Mouse (Mus musculus) megakaryocyte-erythroid progenitor cell, adult 5-6 weeks (primary cell): ENCODE results near the gene Hhatl. TPM values are rescaled to one million over a fixed set of nuclear protein-coding genes. Genes with fewer than 3 reads are reported as not detected.

Experiments used
- ATAC-seq: replicated peaks from 2 replicates; pipeline ENCODE4 v1.8.0; 2016; ENCODE audit warnings: mild to moderate bottlenecking, inconsistent platforms; ENCODE audit not compliant: severe bottlenecking, poor library complexity, low FRiP score, low TSS enrichment
- total RNA-seq, 2 experiments: library from RNA; stranded (forward) in 1 of 2; stranded (reverse) in 1 of 2; fragments of 200-1000, 215-1000 nt in 1 of 2; fragments of >200 nt in 1 of 2; fragmentation: Nextera tagmentation in 1 of 2; gene quantifications; 2 replicates each; pipeline ENCODE4 v1.2.3; 2014 to 2017

The Hhatl gene
- total RNA-seq, 2 experiments from 2014 or later = not detected

GRCm38 (mm10) chr9:121808511-121808910, 16.2 kb upstream of the Hhatl start:
- ATAC-seq = no peak

DNA sequence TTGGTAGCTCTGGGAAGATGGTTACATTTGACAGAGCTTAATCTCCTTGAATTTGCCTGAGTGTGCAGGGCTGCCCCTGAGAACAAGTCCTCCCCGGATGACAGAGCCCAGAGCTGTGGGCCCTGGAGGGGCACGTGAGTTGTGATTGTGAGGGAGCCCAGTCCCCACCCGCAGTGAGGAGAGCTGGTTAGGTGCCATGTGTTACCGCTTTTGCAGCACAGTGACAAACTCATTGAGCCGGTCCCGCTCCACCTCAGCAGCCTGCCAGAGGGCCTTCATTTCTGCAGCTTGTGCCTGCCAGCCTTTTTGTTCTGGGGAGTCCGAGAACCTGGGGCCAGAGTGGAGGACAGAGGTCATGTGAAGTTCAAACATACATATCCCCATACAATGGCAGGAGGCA, 15.6 kb upstream of the Hhatl start:
- ATAC-seq = no peak

- no peak for ATAC-seq
Observed at GRCm38 (mm10) chr9:121807546-121807945, 15.2 kb upstream of the Hhatl start.

DNA sequence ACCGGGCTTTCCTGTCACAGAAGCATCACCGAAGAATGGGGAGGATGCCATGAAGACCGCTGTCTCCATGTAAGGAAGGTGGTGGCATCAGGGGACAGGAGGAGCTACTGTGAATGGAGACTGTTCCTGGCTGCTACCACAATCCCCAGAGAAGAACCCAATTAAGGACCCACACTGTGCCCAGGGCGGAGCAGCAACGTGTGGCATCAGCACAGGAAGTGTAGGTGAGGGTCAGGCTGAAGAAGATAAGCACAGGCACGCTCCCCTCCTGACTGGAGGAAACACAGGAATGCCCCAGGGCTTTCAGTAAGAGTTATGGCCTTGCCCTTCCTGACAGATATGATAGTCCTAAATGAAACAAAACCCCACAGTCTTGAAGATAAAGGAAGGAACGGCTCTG, 10.4 kb upstream of the Hhatl start:
- peak; percentile 49; the same call in 1 of the 2 replicates for ATAC-seq

DNA sequence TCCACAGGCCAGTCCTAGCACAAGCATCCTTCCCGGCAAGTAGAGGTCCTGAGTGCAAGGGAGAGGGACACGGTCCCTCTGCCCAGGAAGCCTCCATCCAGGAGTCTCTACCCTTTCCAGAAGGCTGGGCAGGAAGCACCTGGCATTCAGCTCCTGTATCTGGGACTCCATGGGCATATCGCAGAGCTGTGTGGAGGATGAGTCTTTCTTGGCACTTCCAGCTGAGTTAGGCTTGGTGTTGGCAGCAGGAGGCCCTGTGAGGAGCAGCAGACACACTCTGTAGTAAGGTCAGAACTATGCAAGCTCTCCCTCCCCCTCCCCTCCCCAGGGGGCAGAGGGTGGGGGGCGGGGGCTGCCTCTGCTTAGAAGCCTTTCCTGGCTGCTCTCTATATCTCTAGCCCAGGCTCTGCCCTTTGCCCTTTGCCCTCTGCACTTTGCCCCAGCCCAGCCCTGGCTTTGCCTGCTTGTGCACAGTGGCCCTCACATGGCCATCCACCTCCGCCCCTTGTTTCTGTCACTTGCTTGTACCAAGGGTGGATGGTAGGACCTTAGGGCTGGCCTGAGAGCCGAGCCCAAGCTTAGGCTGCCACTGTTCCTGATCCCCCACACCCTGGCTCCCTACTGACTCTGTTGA, 6.7 kb upstream of the Hhatl start:
- ATAC-seq = no peak

GRCm38 (mm10) chr9:121797722-121798121, 5.4 kb upstream of the Hhatl start:
- no peak for ATAC-seq

- no peak for ATAC-seq
Observed at GRCm38 (mm10) chr9:121794972-121795539, 2.7 kb upstream of the Hhatl start.

DNA sequence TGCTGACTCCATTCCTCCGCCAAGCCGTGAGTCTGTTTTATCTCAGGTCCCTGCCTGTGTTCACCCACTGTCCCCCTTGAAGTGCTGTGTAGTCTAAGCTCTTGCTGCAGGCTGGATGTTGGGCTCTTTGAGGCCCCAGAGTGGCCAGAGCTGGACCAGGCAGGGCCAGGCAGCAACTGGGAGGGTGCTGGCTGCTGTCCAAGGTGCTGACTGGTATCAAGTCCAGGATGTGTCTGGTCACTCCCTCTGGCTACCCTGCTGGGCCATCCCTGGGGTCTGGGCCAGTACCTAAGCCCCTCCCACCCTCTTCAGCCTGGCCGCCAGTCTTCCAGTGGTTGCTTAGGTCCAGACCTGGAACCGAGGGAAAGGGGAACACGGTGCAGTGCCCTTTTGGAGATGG, 1.1 kb downstream of the Hhatl start:
- ATAC-seq = peak; percentile 62

- ATAC-seq = no peak
Observed at GRCm38 (mm10) chr9:121786359-121786758, 5.9 kb downstream of the Hhatl start.

DNA sequence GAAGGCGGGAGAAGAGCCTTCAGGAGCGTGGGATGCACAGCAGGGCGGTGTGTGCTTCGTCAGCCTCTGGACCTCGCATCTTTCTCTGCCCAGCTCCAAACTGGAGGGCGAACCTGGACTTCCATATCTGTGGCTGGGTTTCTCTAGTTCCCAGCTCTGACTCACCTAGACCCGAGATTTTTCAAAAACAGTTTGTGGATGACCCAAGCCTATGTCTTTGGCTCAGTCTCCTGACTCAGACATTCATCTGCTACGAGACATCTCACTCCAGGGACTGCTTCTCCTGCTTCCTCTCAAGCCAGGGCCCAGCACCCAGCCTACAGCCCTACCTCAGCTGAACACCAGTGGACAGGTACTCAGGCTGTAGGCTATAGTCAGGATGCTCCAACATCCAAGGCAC, 7.0 kb downstream of the Hhatl start:
- no peak for ATAC-seq

DNA sequence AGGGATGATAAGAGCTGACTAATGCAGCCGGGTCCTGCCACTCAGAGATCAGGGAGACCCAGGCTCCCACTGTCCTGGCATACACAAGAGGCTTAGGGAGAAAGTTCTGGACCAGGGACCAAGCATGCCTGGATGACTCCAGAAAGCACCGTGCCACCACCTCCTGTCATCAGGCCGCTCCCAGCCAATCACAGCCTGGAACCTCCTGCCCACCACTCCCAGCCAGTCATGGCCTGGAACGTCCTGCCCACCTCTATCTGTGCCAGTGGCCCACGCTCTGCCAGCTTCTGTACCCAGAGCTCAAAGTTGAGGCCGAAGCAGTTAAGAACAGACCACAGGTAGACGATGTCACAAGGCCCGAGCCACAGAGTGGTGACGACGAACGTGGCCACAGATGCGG, 7.5 kb downstream of the Hhatl start:
- no peak for ATAC-seq

DNA sequence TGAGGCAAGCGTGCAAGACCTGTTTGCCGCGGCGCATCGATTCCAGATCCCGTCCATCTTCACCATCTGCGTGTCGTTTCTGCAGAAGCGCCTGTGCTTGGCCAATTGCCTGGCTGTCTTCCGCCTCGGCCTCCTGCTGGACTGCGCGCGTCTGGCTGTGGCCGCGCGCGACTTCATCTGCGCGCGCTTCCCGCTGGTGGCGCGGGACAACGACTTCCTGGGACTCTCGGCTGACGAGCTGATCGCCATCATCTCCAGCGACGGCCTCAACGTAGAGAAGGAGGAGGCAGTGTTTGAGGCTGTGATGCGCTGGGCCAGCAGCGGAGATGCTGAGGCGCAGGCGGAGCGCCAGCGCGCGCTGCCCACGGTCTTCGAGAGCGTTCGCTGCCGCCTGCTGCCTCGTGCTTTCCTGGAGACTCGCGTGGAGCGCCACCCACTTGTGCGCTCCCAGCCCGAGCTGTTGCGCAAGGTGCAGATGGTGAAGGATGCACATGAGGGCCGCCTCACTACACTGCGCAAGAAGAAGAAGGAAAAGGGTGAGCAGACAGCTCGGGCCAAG, 14.2 kb downstream of the Hhatl start:
- no peak for ATAC-seq

DNA sequence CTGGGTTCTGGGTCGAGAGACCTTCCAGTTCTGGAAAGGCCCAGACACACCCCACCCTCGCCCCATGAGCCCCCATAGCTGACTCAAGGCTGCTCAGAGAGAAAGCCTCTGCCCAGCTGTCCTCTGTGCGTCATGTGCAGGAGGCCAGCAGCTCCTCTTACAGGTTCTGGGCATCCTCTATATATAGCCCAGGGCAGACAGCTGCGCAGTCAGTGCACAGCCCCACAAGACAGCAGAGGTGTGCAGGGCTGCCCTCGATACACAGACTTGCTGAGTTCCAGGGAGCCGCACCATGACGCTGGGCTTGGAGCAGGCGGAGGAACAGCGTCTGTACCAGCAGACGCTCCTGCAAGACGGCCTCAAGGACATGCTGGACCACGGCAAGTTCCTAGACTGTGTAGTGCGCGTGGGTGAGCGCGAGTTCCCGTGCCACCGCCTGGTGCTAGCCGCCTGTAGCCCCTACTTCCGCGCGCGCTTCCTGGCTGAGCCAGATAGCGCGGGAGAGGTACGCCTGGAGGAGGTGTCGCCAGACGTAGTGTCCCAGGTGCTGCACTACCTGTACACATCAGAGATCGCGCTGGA, 14.7 kb downstream of the Hhatl start, which contains the start of gene Klhl40:
TSS of gene Klhl40 (plus strand) at position 124 of the 582 bp plus-strand sequence.
- no peak for ATAC-seq

- ATAC-seq = no peak
Observed at GRCm38 (mm10) chr9:121776511-121776910, 15.8 kb downstream of the Hhatl start.

GRCm38 (mm10) chr9:121775951-121776350, 16.4 kb downstream of the Hhatl start:
- ATAC-seq = no peak

DNA sequence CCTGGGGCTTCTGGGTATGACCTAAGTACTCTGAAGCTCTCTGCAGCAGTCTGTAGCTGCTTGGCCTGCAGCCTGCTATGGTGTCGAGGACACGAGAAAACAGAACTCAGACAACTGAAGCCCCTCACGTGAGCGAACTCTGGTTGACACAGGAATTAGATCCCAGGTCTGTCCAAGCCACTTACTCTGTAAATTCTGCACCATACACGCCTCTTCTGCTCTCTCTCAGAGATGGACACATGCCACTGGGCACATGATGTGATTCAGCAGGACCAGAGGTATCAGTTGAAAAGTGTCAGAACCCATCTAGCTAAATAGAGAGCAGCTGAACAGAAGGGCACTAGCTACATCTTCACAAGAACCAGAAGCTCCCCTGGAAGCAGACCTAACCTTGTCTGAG, 19.9 kb downstream of the Hhatl start:
- no peak for ATAC-seq

GRCm38 (mm10) chr9:121765166-121765855, 27.0 kb downstream of the Hhatl start:
- ATAC-seq = no peak

- ATAC-seq = no peak
Observed at GRCm38 (mm10) chr9:121763716-121764115, 28.6 kb downstream of the Hhatl start.

DNA sequence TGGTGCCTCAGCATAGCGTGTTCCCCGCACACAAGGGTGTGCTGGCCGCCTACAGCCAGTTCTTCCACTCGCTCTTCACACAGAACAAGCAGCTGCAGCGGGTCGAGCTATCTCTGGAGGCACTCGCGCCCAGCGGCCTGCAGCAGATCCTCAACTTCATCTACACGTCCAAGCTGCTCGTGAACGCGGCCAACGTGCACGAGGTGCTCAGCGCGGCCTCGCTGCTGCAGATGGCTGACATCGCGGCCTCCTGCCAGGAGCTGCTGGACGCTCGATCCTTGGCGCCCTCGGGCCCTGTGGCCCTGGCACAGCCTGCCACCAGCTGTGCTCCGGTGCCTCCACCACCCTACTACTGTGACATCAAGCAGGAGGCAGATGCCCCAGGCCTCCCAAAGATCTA, 29.5 kb downstream of the Hhatl start:
- ATAC-seq = no peak

- no peak for ATAC-seq
Observed at GRCm38 (mm10) chr9:121762248-121762647, 30.1 kb downstream of the Hhatl start.
